Mouse (Mus musculus) embryonic facial prominence, embryonic 14.5 days (tissue): ENCODE measurements at regions not wholly inside any gene's neighbourhood (a gene's known extent, or its start where the extent isn't known, plus 50 kb on each side); places are given as distances from the start of the nearest gene placed in this dataset.
A peak's percentile ranks its signal among the peaks of the same experiment; 100 is the strongest.

Source experiments
- ATAC-seq: fragments of 200-750 bp; cut with Nextera tagmentation; 2 replicates; pipeline ENCODE4 v1.8.0; 2017; ENCODE audit warnings: low read depth, moderate number of reproducible peaks, moderate TSS enrichment
- DNase-seq: peaks from one replicate; pipeline ENCODE4 v3.0.0-alpha.2; 2015; ENCODE audit warnings: low spot score
- H3K27ac ChIP-seq: fragments of 300-500 bp; sonication (generic); replicated peaks from 2 replicates; pipeline ENCODE4 v1.5.1; 2014; ENCODE audit warnings: low read depth, mild to moderate bottlenecking, low read length, moderate library complexity
- H3K27me3 ChIP-seq: fragments of 300-500 bp; sonication (generic); replicated peaks from 2 replicates; pipeline ENCODE4 v1.6.1; 2014; ENCODE audit warnings: low read length; ENCODE audit not compliant: control insufficient read depth, insufficient read depth
- H3K36me3 ChIP-seq: fragments of 300-500 bp; sonication (generic); 2 replicates; pipeline ENCODE4 v1.6.1; 2014; ENCODE audit warnings: low read length, mixed read lengths; ENCODE audit not compliant: control insufficient read depth, insufficient read depth
- H3K4me1 ChIP-seq: fragments of 300-500 bp; sonication (generic); 2 replicates; pipeline ENCODE4 v1.6.1; 2014; ENCODE audit warnings: antibody characterized with exemption, low read length; ENCODE audit not compliant: control insufficient read depth, insufficient read depth
- H3K4me2 ChIP-seq: fragments of 300-500 bp; sonication (generic); 2 replicates; pipeline ENCODE4 v1.6.1; 2014; ENCODE audit warnings: low read depth, mild to moderate bottlenecking, low read length, moderate library complexity, mixed read lengths
- H3K4me3 ChIP-seq: fragments of 300-500 bp; sonication (generic); 2 replicates; pipeline ENCODE4 v1.5.1; 2014; ENCODE audit warnings: low read depth, mild to moderate bottlenecking, low read length
- H3K9ac ChIP-seq: fragments of 300-500 bp; sonication (generic); 2 replicates; pipeline ENCODE4 v1.6.1; 2014; ENCODE audit warnings: low read depth, mild to moderate bottlenecking, low read length, moderate library complexity, mixed read lengths
- H3K9me3 ChIP-seq: fragments of 300-500 bp; sonication (generic); 2 replicates; pipeline ENCODE4 v1.6.1; 2016; ENCODE audit warnings: low read length; ENCODE audit not compliant: control insufficient read depth
- WGBS: fragments of 180-500 bp; shearing (Covaris S2); extraction: QIAGEN DNeasy Blood & Tissue Kit; methylation state at CpG from one replicate; pipeline ENCODE4 v1.1.7; 2014; 5-methylcytosine and 5-hydroxymethylcytosine counted together

DNA sequence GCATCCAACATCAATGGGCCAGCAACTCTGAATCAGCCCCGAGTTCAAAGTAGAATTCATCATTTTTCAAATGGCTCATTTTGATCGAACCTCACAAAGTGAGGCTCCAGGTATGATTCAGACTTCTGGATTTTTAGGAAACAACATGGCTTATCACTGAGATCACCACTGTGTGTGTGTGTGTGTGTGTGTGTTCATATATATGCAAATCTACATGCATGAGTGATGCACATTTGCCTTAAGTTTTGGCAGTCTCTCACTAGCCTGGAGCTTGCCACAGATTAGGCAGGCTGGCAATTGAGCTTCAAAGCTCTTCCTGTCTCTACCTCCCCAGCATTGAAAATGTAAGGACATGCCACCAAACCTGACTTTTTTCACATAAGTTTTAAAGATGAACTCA lies 195.1 kb upstream of the Mindy3 start:
- Histone ChIP-seq H3K36me3 (no peaks in the 10 kb centered on the region), H3K4me2 (no peak overlapping the region), H3K27me3 (no peaks in the 10 kb centered on the region), H3K9ac (no peak overlapping the region), H3K4me3 (no peak overlapping the region), H3K4me1 (no peaks in the 10 kb centered on the region), H3K9me3 (no peaks in the 10 kb centered on the region), H3K27ac (no peak overlapping the region)
- ATAC-seq = no peak
- DNase-seq = no peak
- 88% methylated on average over 2 of the region's 2 CpGs for WGBS

DNA sequence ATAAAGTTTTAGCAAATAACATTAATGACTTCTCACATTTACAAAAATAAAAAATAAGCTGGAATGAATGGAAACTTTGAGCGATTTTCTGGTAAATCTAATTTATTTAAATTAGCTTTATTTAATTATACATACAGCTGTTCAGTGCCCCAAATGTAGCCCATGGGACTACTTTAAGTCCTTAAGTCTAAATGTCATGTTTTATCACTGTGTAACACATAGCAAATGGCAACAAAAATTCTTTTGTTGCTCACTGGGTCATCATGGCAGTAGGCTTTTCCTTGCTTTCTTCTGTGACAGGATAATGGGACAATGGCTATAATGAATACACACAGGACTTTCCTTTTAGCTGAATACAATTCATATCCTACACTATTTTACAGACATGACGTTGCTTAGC lies 194.6 kb upstream of the Mindy3 start:
- H3K4me3 ChIP-seq = no peak overlapping the region
- no peak overlapping the region for H3K9ac ChIP-seq
- H3K27ac ChIP-seq = no peak overlapping the region
- no peaks in the 10 kb centered on the region for H3K27me3 ChIP-seq
- no peak overlapping the region for H3K4me2 ChIP-seq
- ATAC-seq = no peak
- no peak for DNase-seq
- no peaks in the 10 kb centered on the region for H3K36me3 ChIP-seq
- H3K9me3 ChIP-seq = no peaks in the 10 kb centered on the region
- 60% methylated on average over 2 of the region's 2 CpGs for WGBS
- H3K4me1 ChIP-seq = no peaks in the 10 kb centered on the region

DNA sequence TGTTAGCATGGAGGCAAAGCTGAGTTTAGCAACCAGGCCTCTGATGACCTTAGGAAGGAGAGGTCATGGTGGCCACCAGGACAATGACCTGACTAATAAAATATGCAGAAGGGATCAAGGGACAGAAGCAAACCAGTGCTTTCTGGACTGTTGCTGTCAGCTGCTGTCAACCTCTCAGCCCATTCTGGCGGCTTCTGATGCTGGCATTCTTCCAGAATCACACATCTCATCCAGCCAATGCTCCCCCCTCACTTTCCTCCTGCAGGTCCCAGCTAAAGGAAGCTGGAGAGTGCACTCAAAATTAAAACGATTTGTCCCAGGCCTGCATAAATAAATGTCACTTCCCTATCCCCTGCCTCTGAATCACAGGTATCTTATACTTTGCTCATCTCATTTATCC lies 163.3 kb upstream of the Mindy3 start:
- WGBS = 34% methylated on average over 2 of the region's 2 CpGs
- Histone ChIP-seq H3K4me2 (no peak overlapping the region), H3K4me1 (no peaks in the 10 kb centered on the region), H3K27me3 (no peaks in the 10 kb centered on the region), H3K36me3 (no peaks in the 10 kb centered on the region), H3K4me3 (no peak overlapping the region), H3K27ac (no peak overlapping the region), H3K9ac (no peak overlapping the region), H3K9me3 (no peaks in the 10 kb centered on the region)
- ATAC-seq (no peak), DNase-seq (peak; percentile 12)

DNA sequence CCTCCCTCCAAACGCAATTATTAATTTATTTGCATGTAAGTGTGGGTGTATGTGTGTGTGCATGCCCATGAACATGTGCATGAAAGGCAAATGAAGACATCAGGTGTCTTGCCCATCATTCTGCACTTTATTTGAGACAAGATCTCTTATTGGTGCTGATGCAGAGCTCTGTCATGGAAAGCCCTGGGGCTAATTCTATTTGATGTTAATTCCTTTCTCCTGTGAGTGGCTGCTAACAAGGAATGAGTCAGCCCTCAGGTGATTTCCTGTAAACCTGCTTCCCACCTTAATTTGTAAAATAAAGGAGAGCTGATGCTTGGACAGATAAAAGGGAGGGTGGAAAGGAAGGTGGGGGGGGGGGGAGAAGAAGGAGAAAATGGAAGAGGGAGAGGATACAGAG lies 138.5 kb upstream of the Mindy3 start:
- Histone ChIP-seq H3K36me3 (no peaks in the 10 kb centered on the region), H3K4me2 (no peak overlapping the region), H3K9ac (no peak overlapping the region), H3K4me3 (no peak overlapping the region), H3K27ac (no peak overlapping the region), H3K27me3 (no peaks in the 10 kb centered on the region), H3K9me3 (no peaks in the 10 kb centered on the region), H3K4me1 (no peaks in the 10 kb centered on the region)
- ATAC-seq = no peak
- DNase-seq = no peak
- WGBS = 60% methylated on average over 1 of the region's 1 CpGs

DNA sequence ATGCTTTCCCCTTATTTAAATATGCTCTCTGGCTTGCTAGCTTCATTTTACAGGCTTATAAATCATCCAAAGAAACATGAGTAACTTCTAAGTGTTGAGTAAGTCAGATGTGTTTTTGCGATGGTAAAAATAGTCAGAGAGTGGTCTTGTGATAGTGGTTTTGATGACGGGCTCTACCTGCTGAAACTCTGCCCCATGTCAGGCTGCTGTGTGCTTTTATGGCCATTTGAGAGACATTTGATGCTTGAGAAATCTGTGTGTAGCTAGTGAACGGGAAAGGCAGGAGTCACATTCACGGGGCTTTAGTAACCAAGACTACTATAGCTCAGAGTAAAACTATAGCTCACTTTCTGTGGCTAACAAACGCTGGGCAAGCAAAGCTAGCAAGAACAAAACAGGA lies 103.1 kb upstream of the Mindy3 start:
- DNase-seq (no peak), ATAC-seq (no peak)
- Histone ChIP-seq H3K9me3 (no peaks in the 10 kb centered on the region), H3K4me3 (no peak overlapping the region), H3K36me3 (no peaks in the 10 kb centered on the region), H3K27ac (no peak overlapping the region), H3K4me2 (no peak overlapping the region), H3K4me1 (no peaks in the 10 kb centered on the region), H3K27me3 (no peaks in the 10 kb centered on the region), H3K9ac (no peak overlapping the region)
- 63% methylated on average over 5 of the region's 5 CpGs for WGBS

DNA sequence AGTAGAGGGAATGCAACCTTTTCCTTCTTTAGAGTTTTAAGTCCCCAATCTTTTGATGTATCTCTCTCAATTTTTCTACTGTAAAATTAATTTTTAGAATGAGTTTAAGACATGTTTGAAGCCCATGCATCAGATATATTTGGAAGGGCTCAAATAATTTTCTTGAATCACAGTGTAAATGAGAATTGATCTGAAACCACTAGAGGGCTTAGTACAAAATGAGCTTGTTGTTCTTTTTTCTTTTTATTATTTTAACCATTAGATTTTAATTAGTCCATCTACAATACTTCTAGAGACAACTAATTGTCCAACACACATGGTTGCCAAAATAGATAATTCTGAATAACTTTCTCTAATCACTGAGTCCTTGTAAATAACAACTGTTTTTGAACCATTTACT lies 102.5 kb upstream of the Mindy3 start:
- Histone ChIP-seq H3K4me3 (no peak overlapping the region), H3K4me2 (no peak overlapping the region), H3K4me1 (no peaks in the 10 kb centered on the region), H3K27ac (no peak overlapping the region), H3K27me3 (no peaks in the 10 kb centered on the region), H3K9me3 (no peaks in the 10 kb centered on the region), H3K9ac (no peak overlapping the region), H3K36me3 (no peaks in the 10 kb centered on the region)
- ATAC-seq = no peak
- DNase-seq = no peak

DNA sequence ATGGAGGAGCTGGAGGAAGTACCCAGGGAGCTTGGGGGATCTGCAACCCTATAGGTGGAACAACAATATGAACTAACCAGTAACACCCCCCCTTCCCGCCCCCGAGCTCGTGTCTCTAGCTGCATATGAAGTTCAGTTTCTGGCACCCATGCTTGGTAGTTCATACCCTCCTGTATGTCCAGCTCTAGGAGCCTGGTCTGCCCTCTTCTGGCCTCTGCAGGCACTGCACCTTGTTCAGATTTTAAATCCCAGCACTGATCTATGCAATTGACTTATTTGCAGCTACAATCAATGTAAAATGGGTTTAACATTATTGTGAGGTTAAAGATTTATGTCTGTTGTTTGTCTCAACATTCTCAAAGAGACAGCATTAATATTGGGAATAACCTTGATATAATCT lies 73.1 kb upstream of the Mindy3 start:
- Histone ChIP-seq H3K4me2 (no peak overlapping the region), H3K36me3 (no peaks in the 10 kb centered on the region), H3K9me3 (no peaks in the 10 kb centered on the region), H3K27ac (no peak overlapping the region), H3K9ac (no peak overlapping the region), H3K27me3 (no peaks in the 10 kb centered on the region), H3K4me3 (no peak overlapping the region), H3K4me1 (no peaks in the 10 kb centered on the region)
- WGBS = 100% methylated on average over 3 of the region's 3 CpGs
- no peak for ATAC-seq
- DNase-seq = no peak

DNA sequence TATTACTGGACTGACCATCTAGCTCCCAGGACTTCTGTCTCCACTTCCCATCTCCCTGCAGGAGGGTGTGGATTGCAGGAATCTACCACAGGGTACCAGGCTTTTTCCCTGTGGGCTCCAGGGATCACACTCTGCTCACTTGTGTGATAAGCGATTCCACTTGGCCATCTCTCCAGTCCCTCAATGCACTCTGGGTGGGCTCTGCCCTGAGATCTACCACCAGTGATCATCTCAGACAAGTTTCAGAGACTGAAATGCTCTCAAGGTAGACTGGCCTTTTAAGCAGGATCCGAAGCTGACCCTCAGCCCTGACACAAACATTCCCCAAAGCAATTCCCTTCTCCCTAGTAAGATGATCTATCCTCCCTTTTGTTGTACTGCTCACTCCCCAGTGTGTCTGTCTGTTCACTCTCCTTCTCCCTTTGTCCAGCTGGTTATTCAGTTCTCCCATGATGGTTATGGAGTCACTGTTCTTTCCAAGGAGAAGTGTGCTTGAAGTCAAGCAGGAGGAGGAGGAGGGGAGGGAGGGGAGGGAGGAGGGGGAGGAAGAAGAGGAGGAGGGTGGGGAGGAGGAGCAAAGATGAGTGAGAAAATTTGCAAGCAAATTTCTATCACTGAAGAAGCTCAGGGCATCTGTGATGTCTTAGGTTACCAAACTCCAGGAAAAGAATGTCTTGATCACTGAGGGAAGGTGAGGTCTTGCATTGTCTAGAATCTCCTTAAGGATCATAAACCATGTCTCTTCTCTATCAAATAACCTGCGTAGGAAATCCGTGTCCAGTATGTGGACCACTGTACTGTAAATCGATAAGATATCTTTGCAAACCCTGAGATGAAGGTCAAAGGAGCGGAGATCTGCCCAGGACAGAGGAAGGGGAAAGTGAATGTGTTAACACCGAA lies 50.4 kb upstream of the Mindy3 start:
- Histone ChIP-seq H3K4me3 (no peak overlapping the region), H3K9ac (no peak overlapping the region), H3K27me3 (no peaks in the 10 kb centered on the region), H3K27ac (no peak overlapping the region), H3K36me3 (no peaks in the 10 kb centered on the region), H3K9me3 (no peaks in the 10 kb centered on the region), H3K4me2 (no peak overlapping the region), H3K4me1 (no peaks in the 10 kb centered on the region)
- DNase-seq (no peak), ATAC-seq (no peak)
- WGBS = 82% methylated on average over 7 of the region's 7 CpGs
